Mouse (Mus musculus): ENCODE measurements around the gene Maf.

Gene Maf

DNA sequence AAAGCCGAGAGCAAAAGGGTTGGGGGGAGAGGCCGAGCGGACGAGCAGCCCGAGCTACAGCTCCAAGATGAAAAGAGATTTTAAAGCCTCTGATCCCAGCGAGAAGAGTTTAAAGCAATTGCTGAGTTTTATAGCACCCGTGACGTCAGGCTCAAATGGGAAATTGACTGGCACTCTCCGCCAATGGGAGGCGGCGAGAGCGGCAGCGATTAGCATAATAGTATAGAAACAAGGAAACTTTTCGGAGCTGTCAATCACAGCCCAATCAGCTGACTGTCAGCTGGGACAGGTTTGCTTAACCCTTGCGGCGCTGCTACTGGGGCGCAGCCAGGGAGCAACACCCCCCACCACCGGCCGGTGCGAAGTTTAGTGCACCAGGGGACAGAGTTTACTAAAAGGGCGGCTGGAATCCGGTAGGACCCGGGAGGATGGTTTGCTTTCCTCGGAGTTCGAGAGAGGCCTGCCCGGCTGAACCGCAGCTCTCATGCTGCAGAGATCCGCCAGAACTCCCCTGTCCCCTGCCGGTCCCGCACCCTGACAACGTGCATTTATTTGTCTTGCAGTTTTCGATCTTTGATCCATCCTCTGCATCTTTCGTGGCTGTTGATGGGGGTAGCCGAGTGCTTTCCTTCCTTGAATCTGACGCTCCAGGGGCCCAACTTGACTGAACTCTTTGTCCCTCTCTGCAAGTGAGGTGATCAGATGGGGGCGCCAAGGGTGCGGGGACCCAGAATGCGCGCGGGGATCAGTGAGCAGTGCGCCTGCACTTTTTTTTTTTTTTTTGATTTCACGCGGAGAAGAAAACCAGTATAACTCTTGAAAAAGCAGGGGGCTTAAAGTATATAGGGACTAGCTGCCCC is at the start of gene Maf:
Gene Maf, minus strand, starts transcription at position 64 of the 860 bp plus-strand sequence.
- peak; percentile 75 for DNase-seq

DNA sequence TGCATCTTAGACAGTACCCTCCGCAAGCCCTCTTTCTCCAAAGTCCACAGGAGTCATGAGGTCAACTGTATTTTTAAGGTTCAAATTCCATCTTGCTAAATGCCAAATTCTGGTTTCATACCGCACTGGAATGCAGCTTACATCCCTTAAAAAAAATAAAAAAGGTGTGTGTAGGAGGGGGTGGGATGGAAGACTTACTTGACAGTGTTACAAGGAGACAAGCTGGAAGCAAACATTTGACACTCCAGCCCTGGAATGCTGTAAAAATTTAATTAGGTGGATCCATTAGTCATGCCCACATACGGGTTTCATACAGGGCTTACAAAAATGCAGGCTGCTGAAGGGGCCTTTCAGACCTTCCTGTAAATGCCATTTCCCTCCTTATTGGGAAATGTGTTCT is 49.4 kb upstream of the Maf start:
- DNase-seq = no peak

DNA sequence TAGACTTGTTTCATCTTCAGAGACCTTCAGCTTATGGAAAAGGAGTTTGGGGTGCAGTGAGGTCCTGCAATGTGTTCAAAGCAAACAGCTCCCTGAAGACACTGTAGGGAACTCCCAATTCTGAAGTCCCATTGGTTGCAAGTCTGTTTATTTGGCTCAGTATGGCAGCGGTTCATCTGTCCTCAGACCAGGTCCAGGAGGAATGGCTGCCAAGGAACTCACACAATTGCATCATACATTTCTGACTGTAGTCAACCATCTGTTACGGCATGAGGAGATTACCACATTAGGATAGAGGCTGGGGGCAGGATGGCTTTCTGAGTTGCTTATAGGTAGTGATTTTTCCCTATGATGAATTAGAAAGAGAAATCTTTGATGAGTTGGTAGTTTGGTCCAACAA is 48.4 kb upstream of the Maf start:
- no peak for DNase-seq

DNA sequence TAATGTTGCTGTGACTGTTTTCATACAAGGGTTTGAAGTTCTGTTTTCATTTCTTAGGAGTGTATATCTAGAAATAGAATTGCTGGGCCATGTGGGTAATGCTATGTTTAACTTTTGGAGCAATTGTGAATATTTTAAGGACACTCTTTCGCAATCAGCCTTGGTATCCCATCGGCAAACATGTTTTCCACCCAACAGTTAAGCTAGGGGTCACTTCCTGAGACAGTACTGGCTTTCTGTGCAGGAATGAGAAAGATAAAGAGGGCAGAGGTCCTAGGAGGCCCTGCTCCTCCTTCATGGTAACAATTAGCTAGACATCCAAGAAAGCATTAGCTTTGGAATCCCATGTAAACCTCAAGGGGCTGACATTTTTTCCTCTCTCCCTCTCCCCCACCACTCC is 47.1 kb upstream of the Maf start:
- DNase-seq = no peak

DNA sequence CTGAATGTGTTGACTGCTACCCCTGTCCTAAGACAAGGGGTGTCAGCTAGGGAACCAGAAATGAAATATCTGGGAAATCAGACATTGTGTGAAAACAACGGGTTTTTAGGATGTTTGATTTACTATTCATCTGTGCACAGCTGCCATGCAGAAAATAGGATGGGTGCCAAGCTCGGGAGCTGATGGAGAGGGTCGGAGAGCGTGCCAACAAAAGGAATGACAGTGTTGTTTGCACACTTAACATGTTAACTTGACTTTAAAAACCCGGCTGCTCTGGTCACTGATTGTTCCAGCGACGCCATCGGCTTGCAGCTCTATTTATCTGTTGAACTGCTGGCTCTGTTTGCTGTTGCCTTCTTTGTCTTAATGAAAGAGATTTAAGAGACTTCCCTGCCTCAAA is 46.2 kb upstream of the Maf start:
- no peak for DNase-seq

DNA sequence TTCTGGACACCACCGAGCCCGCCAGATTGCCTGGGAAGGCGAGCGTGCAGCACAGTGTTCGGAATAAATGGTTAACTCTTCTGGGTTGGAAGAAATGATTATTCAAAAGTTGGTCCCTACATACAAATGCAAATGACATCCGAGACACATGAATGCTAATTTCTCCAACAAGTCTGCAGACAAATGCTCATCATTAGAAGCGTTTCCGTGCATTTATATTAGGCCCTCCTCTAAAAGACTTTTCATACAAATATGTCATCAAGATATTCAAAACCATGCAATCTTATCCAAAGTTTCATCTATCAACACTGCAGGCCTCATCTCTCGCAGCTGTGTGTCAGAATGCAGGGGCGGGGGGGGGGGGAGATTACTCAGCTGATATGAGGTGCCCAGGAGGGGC is 39.8 kb upstream of the Maf start:
- DNase-seq = no peak

DNA sequence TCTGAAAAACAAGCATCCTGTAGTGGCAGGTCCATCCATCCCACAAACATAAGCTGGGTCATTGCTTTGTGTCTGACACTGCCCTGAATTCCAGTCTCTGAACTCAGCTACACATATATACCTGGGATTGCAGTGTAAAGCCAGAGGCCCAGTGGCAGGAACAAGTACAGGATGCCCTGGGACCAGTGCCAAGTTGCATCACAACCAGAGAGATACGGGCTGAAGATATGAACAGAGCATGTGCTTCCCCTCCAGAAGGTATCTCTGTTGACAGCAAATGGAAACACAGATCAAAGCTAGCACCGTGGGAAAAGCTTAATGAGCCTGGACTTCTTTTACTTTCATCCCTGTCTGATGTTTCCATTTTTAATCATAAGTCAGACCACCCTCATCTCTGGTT is 38.1 kb upstream of the Maf start:
- no peak for DNase-seq

DNA sequence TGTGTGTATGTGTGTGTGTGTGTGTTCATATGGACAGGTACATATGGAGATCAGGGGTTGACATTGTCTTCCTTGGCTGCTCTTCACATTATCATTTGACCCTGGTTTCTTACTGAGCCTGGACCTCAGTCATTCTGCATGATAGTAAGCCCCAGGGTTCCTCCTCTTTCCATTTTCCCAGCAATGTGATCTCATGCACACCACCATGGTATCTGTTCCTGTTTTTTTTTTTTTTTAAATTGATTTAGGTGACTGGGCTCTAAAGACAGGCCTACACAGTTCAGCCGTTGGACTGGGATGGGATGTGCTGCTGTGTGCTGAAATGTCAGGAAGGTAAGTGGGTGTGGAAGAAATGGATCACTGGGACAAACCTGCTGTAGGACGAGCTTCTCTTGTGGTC is 35.8 kb upstream of the Maf start:
- no peak for DNase-seq

DNA sequence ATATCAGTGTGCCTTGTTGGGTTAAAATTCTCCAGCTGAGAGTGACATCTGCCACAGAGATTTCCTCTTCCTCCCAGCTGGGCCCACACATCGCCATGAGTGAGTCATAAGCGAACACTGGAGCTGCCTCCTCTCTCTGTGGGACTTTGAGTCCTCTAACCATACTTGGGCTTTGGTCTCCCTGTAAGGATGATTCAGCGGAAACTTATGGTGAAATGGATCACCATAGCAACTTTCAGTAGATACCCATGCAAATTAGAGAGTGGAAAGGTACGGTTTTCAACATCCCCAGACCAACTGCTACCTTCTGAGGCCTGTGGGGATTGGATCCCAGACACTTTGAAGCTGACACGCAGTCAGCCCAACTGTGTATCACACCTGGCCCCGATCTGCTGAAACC is 35.1 kb upstream of the Maf start:
- peak; percentile 32 for DNase-seq

DNA sequence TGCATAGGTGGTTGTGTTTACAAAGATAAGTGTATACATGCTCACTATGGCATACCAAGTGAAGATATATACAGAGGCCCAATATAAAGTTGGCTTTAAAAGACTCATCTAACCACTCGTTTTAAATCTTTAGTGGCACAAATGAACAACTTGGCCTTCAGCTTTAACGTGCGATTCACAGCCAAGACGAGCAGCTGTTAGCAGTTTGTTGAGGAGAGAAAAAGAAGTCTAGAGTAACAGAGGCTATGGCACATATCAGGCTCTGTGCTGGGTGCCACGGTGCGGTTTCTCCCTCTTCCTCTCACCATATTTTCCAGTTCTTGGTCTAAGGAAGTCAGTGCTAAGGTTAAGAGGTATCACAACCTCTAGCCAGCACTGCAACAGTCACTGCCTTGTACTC is 34.4 kb upstream of the Maf start:
- no peak for DNase-seq

DNA sequence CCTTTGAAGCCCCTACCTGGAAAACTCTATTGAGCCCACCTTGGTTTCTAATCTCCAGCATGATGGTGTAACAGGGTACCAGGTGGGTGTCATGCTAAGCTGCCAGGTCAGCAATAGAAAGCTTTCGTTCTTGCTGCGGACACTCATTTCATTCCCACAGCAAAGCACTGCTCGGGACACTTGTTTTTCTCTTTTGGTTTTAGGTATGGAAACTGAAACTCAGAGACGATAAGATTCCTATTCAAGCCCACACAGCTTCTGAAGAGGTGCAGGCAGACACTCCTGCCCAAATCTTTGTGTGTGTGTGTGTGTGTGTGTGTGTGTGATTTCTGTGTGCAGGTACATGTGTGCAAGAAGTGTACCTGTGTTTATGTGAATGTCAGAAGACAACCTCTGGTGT is 32.2 kb upstream of the Maf start:
- DNase-seq = no peak

DNA sequence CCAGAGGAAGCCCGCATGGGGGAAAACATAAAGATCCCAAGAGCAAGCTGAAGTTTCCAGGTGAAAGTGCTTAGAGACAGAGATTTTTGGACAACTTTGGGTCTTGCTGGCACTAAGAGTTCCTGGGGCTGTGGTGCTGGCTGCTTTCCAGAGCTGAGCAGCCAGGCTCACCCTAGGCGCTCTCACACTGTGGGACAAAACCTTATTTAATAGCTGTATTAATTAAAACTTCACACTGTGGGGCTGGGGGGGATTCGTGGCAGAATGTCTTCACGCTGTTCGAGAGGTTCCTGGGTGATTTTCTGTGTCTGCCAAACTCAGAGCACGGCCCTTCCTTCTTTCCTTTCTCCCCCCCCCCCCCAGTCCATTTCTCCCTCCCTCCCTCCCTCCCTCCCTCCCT is 24.8 kb upstream of the Maf start:
- DNase-seq = no peak

DNA sequence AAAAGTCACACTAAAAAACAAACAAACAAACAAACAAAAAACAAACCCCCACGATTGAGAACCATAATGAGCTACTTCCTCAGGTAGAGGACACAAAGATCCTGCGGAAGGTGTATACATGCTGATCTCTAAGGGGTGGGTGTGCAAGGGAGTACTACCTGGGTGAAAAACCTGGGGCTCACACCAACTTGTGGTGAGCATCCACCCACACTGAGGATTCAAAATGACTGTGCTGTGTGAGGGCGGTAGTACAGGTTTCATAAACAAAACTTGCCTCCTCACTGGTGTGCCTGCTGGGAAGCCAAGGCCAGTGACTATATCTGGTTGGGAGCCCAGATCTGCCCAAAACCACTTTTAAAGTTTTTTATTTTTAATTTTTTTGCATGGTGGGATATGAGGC is 19.2 kb upstream of the Maf start:
- no peak for DNase-seq

DNA sequence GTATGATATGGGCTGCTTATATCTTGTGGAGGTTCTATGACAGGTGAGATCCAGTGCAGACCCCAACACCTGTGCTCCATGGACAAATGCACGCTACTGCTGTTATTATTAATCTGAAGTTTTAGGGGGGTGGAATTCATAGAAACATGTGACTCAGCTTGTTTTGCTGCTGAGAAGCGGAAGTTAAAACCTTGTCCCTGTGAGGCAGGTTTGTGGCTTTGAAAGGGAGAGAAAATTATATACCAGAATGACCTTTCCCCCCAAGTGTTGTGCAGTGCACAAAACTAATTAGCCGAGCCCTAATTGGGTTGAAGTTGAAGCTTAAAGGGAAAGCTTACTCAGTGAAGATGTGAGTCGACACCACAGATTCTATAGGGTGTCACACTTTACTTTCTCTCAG is 18.6 kb upstream of the Maf start:
- no peak for DNase-seq

DNA sequence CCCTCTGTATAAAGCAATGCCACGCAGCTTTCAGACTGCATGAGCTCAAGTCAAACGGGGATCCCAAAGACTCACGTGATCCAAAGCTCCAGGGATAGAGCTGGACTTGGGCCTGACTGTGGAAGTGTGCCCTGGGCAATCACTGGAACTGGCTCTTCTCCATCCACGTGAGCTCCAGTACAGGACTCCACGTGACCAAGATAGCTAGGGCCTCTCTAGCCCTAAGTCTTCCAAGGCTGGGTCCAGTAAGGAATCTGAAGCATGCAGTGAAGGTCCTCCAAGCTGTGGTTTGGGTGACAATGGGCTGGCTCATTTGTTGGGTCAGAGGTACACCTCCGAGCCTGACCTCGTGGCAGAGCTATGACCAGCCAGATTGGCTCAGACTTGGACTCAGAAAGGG is 11.5 kb upstream of the Maf start:
- no peak for DNase-seq

DNA sequence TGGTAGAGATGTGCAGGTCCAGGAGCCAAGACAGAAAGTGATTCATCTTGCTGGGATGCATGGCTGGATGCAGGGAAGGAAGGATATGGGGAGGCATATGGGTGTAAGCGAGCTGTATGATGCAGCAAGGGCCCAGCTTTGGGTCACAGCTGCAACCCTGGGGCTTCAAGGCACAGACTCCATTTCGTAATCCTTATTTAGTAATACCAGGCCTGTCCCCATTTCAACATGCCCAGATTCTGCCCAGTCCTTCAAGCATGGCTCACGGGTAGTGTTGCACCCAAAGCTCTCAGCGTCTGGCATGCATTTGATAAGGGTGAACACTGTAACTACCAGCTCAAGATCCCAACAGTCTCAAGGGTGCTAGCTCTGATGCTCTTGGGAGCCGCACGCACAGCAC is 11.0 kb upstream of the Maf start:
- DNase-seq = no peak

DNA sequence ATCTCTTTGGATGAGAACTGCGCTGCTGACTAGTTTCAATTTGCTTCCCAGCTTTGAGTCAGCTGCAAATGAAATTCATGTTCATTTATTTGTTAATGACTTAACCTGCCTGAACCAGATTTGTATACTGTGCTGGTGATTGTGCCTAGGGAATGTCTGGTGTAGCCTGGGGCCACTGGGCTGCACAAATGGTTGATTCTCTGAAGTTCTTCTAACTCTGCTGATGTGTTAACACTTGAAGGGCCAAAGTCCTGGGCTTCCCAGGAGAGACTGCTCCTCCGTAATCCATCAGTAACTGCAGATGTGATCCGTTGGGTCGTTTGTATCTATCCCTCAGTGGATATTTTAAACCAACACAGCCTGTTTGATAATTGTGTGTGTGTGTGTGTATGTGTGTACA is 7.7 kb upstream of the Maf start:
- DNase-seq = no peak

DNA sequence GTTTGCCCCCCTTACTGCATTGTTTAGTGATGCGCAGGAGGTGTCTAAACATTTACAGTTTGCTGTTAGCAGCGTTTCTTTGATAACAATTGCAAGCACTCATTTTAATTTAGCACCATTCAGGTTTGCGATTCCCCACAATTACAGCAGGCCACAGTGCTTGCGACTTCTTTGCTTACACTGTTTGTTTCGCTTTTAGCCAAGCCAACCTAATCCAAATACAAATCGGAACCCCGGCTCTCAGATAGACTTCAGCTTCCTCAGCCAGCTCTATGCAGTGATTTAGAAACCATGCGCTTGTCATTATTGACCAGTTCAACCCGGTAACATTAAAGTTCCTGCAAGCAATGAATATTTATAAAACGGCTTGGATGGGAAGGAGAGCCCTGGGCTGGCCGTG is 3.5 kb upstream of the Maf start:
- no peak for DNase-seq

DNA sequence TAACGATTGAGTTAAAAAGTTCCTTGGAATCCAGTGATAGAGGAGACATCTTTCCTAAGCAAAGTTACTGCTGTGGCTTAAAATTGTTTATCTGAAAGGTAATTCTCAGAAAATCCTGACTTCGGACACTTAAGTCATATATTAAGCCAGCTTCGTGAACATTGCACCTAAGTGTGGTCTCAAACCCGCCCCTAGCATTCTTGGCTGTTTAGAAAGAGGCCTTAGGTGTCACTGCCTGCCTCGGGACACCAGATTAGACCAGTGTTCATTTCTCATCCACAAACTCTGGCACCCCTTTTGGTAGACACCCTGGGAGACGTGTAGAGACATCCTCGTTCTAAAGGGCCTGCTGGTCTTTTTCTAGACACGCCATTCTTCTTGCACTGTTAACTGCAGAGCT is 2.3 kb upstream of the Maf start:
- no peak for DNase-seq

DNA sequence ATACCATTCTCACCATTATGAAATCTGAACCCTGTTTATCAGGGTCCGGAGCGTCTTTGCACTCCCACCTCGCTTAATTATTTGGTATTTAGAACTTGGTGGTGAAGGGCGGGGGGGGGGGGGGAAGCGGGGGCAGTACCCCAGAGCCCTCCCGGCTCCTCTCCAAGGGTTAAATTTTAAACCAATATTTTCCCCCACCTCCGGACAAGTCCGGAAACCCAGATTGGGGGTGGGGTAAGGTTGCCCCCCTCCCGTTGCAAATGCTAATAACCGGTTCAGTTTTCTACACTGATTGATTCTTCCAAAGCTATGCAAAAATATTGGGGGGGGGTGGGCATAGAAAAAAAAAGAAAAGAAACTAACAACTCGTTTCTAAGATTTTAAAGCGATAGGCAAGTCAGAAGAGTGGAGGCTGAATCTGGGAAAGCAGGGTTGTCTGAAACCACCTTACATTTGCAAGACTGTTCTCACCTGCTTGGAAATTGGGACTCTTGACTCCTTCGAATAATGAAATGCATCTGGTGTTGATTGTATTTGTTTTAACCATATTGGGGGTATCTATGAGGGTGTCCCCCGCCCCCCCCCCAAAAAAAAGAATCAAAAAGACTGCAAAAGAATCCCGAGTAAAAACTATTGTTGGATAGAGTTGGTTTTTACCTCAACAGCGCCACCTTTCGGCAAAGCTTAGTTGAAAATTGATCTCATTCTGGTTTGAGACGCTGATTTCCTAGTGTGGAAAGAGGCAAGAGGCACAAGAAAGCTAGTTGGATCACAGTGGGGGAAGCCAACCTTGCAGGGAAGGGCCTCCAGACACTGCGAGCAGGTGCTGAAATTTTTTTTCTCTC is 1.6 kb upstream of the Maf start:
- peak; percentile 68 for DNase-seq

DNA sequence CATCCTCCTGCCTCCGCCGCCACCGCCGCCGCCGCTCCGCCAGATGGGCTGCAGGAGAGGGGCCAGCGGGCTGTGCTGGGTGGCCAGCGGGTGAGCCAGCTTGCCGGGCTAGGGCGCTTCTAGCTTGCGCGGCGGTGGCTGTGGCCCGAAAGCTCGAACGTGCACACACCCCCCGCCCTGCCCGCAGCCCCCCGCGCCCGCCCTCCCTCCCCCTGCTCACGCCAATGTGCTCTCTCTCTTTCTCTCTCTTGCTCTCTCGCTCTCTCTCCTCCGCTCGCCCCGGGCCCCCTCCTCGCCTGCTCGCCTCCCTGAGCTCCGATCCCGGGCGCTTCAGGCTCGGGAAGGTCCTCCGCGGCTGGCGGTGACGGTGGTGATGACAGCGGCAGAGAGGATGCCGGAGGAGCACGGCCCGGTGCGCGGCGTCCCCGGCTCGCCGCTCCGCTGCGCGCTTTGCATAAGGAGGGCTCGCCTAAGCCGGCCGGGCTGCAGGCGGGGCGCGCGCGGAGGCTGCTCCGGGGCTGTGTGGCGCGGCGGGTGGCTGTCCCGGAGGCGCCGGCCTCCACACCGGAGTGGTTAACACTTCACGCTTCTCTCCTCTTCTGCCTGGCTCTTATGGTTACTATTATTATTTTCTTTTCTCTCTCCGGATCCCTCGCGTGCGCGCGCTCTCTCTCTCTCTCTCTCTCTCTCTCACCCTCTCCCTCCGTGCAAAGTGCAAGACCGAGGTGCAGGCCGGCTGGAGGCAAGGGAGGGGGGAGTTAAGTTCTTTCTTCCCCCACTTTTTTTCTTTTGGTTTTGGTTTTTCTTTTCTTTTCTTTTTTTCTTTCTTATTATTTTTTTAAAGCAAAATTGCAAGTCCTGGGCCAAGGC is 498 bp downstream of the Maf start:
- DNase-seq = peak; percentile 63

DNA sequence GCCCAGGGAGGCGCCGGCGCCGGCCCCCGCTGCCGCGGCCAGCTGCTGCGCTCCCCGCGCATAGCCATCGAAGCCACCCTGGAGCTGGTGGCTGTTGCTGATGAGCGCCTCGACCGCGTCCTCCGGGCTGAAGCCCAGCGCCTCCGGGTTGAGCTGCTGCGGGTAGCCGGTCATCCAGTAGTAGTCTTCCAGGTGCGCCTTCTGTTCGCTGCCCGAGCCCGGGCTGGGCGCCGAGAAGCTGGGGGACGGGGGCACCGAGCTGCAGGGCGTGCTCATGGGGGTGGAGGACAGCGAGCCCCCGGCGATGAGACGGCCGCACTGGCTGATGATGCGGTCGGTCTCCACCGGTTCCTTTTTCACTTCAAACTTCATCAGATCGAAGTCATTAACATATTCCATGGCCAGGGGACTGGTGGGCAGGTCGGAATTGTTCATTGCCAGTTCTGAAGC is 1.2 kb downstream of the Maf start:
- DNase-seq = peak; percentile 58

DNA sequence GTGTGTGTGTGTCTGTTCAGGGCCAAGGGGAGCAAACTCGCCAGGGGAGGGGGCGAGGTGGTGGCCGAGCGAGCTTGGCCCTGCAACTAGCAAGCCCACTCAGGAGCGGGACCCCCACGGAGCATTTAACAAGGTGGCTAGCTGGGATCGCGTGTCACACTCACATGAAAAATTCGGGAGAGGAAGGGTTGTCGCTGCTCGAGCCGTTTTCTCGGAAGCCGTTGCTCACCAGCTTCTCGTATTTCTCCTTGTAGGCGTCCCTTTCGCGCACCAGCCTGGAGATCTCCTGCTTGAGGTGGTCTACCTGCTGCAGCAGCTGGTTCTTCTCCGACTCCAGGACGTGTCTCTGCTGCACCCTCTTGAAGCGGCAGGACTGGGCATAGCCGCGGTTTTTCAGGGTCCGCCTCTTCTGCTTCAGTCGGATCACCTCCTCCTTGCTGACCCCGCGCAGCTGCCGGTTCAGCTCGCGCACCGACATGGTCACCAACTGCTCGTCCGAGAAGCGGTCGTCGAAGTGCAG is 1.9 kb downstream of the Maf start:
- peak; percentile 33 for DNase-seq

Data from right cerebral cortex, postnatal 25 days (tissue).